Mouse (Mus musculus) hindbrain, embryonic 15.5 days (tissue): ENCODE data around the gene Atg2a. TPM values are rescaled to one million over a fixed set of nuclear protein-coding genes. Genes with fewer than 3 reads are reported as not detected.

Experiments
- ATAC-seq: fragments of 200-750 bp; cut with Nextera tagmentation; 2 replicates; pipeline ENCODE4 v1.8.0; 2017; ENCODE audit warnings: low read depth, moderate number of reproducible peaks, moderate TSS enrichment; ENCODE audit not compliant: low FRiP score
- H3K27ac ChIP-seq: fragments of 300-500 bp; sonication (generic); replicated peaks from 2 replicates; pipeline ENCODE4 v1.5.1; 2015; ENCODE audit warnings: mild to moderate bottlenecking, inconsistent platforms
- H3K27me3 ChIP-seq: fragments of 300-500 bp; sonication (generic); 2 replicates; pipeline ENCODE4 v1.6.1; 2015; ENCODE audit warnings: control low read depth, inconsistent platforms
- H3K36me3 ChIP-seq: fragments of 300-500 bp; sonication (generic); 2 replicates; pipeline ENCODE4 v1.6.1; 2015; ENCODE audit warnings: control low read depth, inconsistent platforms
- H3K4me1 ChIP-seq: fragments of 300-500 bp; sonication (generic); replicated peaks from 2 replicates; pipeline ENCODE4 v1.6.1; 2015; ENCODE audit warnings: control low read depth, inconsistent platforms
- H3K4me2 ChIP-seq: fragments of 300-500 bp; sonication (generic); 2 replicates; pipeline ENCODE4 v1.6.1; 2015; ENCODE audit warnings: moderate library complexity, mild to moderate bottlenecking, inconsistent platforms
- H3K4me3 ChIP-seq: fragments of 300-500 bp; sonication (generic); 2 replicates; pipeline ENCODE4 v1.5.1; 2015; ENCODE audit warnings: mild to moderate bottlenecking, inconsistent platforms
- H3K9ac ChIP-seq: fragments of 300-500 bp; sonication (generic); 2 replicates; pipeline ENCODE4 v1.6.1; 2015; ENCODE audit warnings: inconsistent platforms
- H3K9me3 ChIP-seq: fragments of 300-500 bp; sonication (generic); 2 replicates; pipeline ENCODE4 v1.6.1; 2016; ENCODE audit warnings: control low read depth, inconsistent platforms
- WGBS: fragments of 180-500 bp; shearing (Covaris S2); methylation state at CpG from one replicate; pipeline ENCODE4 v1.1.7; 2015; 5-methylcytosine and 5-hydroxymethylcytosine counted together
- polyA plus RNA-seq: library from polyadenylated mRNA; unstranded; fragments of >200 nt; fragmentation: Nextera tagmentation; extraction: Ambion mirVana; gene quantifications from 2 replicates; pipeline ENCODE4 v1.2.1, GENCODE M21; 2015

Gene Atg2a
- polyA plus RNA-seq, 1 experiment from 2014 or later: 16.1 TPM

GRCm38 (mm10) chr19:6260946-6261345 is 19.5 kb downstream of the Atg2a start:
- ATAC-seq: no peak
- 78% methylated on average over 4 of the region's 4 CpGs for WGBS
- H3K27ac ChIP-seq: no peak overlapping the region
- H3K4me2 ChIP-seq: no peak overlapping the region
- H3K4me3 ChIP-seq: no peak overlapping the region
- no peak overlapping the region for H3K9ac ChIP-seq
- H3K9me3 ChIP-seq: no peaks in the 10 kb centered on the region
- no peaks in the 10 kb centered on the region for H3K27me3 ChIP-seq
- no peaks in the 10 kb centered on the region for H3K4me1 ChIP-seq
- peaks cover 52% of the 10 kb centered on the region for H3K36me3 ChIP-seq

DNA sequence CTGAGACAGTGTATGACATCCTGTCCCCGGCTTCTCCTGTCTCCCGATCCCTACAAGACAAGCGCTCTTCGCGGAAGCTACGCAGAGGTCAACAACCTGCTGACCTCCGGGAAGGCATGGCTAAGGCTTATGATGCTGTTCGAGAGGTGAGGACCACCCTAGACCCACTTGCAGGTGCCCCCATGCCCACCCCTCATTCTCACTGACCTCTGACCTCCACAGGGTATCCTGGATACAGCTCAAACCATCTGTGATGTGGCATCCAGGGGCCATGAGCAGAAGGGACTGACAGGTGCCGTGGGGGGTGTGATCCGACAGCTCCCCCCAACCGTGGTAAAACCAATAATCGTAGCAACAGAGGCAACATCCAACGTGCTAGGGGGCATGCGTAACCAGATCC is 19.9 kb downstream of the Atg2a start:
- H3K4me1 ChIP-seq: no peaks in the 10 kb centered on the region
- H3K9ac ChIP-seq: no peak overlapping the region
- H3K4me2 ChIP-seq: no peak overlapping the region
- H3K27me3 ChIP-seq: no peaks in the 10 kb centered on the region
- H3K4me3 ChIP-seq: no peak overlapping the region
- WGBS: 93% methylated on average over 14 of the region's 14 CpGs
- no peak overlapping the region for H3K27ac ChIP-seq
- H3K36me3 ChIP-seq: peaks cover 48% of the 10 kb centered on the region
- no peak for ATAC-seq
- no peaks in the 10 kb centered on the region for H3K9me3 ChIP-seq

DNA sequence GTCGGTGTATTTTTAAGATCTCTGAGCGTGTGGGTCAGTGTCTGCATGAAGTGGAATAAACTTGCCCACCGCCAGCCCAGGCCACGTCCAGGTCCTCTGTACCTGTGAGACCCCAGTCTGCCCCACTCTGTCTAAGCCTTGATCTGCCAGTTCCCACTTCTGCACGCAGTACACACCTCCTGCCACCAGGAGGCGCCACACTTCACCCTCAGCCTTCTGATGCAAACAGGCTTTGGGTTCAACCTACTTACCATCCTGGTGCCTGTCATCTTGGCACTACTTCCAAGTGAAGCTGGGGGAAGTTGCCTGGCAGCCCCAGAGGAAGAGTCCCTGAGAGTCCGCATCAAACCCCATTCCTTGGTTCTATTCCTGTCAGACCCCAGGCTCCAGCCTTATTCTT is 20.8 kb downstream of the Atg2a start:
- WGBS: 62% methylated on average over 7 of the region's 7 CpGs
- H3K9me3 ChIP-seq: no peaks in the 10 kb centered on the region
- H3K4me3 ChIP-seq: no peak overlapping the region
- no peaks in the 10 kb centered on the region for H3K4me1 ChIP-seq
- H3K4me2 ChIP-seq: no peak overlapping the region
- H3K36me3 ChIP-seq: peaks cover 40% of the 10 kb centered on the region
- no peak overlapping the region for H3K9ac ChIP-seq
- ATAC-seq: no peak
- H3K27me3 ChIP-seq: no peaks in the 10 kb centered on the region
- H3K27ac ChIP-seq: no peak overlapping the region

- H3K4me2 ChIP-seq: no peak overlapping the region
- ATAC-seq: no peak
- H3K4me3 ChIP-seq: no peak overlapping the region
- no peak overlapping the region for H3K27ac ChIP-seq
- H3K4me1 ChIP-seq: no peaks in the 10 kb centered on the region
- H3K9me3 ChIP-seq: no peaks in the 10 kb centered on the region
- H3K27me3 ChIP-seq: no peaks in the 10 kb centered on the region
- WGBS: 75% methylated on average over 8 of the region's 8 CpGs
- peaks cover 33% of the 10 kb centered on the region for H3K36me3 ChIP-seq
- no peak overlapping the region for H3K9ac ChIP-seq
Measured at GRCm38 (mm10) chr19:6262839-6263433, 21.5 kb downstream of the Atg2a start.

- H3K9me3 ChIP-seq: no peaks in the 10 kb centered on the region
- peaks cover 4% of the 10 kb centered on the region; the same call in 1 of the 2 replicates for H3K4me1 ChIP-seq
- no peak for ATAC-seq
- no peak overlapping the region for H3K9ac ChIP-seq
- H3K4me3 ChIP-seq: no peak overlapping the region
- H3K4me2 ChIP-seq: no peak overlapping the region
- H3K36me3 ChIP-seq: peaks cover 20% of the 10 kb centered on the region
- no peaks in the 10 kb centered on the region for H3K27me3 ChIP-seq
- no peak overlapping the region for H3K27ac ChIP-seq
- 84% methylated on average over 9 of the region's 9 CpGs for WGBS
Measured at GRCm38 (mm10) chr19:6264200-6264599, 22.7 kb downstream of the Atg2a start.

DNA sequence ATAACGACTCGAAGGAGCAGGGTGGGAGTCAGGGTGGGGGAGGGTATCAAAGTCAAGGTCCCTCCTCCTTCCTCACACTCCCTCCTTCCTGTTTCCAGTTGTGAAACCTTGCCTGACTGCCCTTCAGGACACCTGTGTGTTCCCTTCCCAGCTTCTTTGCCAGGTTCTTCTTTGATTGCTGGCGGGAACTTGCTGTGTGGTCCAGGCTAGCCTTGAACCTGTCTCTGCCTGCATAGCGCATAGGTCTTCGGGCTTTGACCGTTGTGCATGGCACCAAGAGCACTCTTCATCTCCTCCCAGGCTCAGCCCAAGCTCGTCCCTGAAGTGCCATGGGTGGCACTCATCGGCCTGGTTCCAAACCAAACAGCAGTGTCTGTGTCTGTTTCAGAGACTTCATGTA is 23.5 kb downstream of the Atg2a start:
- H3K27me3 ChIP-seq: no peaks in the 10 kb centered on the region
- no peak overlapping the region for H3K9ac ChIP-seq
- no peaks in the 10 kb centered on the region for H3K9me3 ChIP-seq
- 92% methylated on average over 8 of the region's 8 CpGs for WGBS
- no peak for ATAC-seq
- no peak overlapping the region for H3K4me3 ChIP-seq
- no peak overlapping the region for H3K27ac ChIP-seq
- peaks cover 17% of the 10 kb centered on the region for H3K36me3 ChIP-seq
- H3K4me1 ChIP-seq: peaks cover 4% of the 10 kb centered on the region; the same call in 1 of the 2 replicates
- H3K4me2 ChIP-seq: no peak overlapping the region

GRCm38 (mm10) chr19:6265727-6266182 is 24.3 kb downstream of the Atg2a start:
- WGBS: 68% methylated on average over 6 of the region's 6 CpGs
- no peak for ATAC-seq
- no peak overlapping the region for H3K4me2 ChIP-seq
- no peak overlapping the region for H3K9ac ChIP-seq
- H3K36me3 ChIP-seq: peaks cover 10% of the 10 kb centered on the region
- peaks cover 4% of the 10 kb centered on the region; the same call in 1 of the 2 replicates for H3K4me1 ChIP-seq
- H3K9me3 ChIP-seq: no peaks in the 10 kb centered on the region
- no peaks in the 10 kb centered on the region for H3K27me3 ChIP-seq
- H3K27ac ChIP-seq: no peak overlapping the region
- H3K4me3 ChIP-seq: no peak overlapping the region

GRCm38 (mm10) chr19:6267306-6268169 is 26.1 kb downstream of the Atg2a start:
- H3K4me2 ChIP-seq: no peak overlapping the region
- WGBS: 61% methylated on average over 11 of the region's 11 CpGs
- no peak overlapping the region for H3K9ac ChIP-seq
- no peaks in the 10 kb centered on the region for H3K9me3 ChIP-seq
- H3K27me3 ChIP-seq: no peaks in the 10 kb centered on the region
- ATAC-seq: no peak
- H3K36me3 ChIP-seq: no peaks in the 10 kb centered on the region
- no peak overlapping the region for H3K27ac ChIP-seq
- no peak overlapping the region for H3K4me3 ChIP-seq
- peaks cover 4% of the 10 kb centered on the region; the same call in 1 of the 2 replicates for H3K4me1 ChIP-seq

- Histone ChIP-seq H3K27me3 (no peaks in the 10 kb centered on the region), H3K4me2 (no peak overlapping the region), H3K4me1 (peaks cover 4% of the 10 kb centered on the region; the same call in 1 of the 2 replicates), H3K9me3 (no peaks in the 10 kb centered on the region), H3K27ac (no peak overlapping the region), H3K36me3 (no peaks in the 10 kb centered on the region), H3K9ac (no peak overlapping the region), H3K4me3 (no peak overlapping the region)
- peak; percentile 72; the same call in 1 of the 2 replicates for ATAC-seq
- WGBS: 8% methylated on average over 8 of the region's 8 CpGs
Measured at GRCm38 (mm10) chr19:6268170-6268528, 26.7 kb downstream of the Atg2a start.

DNA sequence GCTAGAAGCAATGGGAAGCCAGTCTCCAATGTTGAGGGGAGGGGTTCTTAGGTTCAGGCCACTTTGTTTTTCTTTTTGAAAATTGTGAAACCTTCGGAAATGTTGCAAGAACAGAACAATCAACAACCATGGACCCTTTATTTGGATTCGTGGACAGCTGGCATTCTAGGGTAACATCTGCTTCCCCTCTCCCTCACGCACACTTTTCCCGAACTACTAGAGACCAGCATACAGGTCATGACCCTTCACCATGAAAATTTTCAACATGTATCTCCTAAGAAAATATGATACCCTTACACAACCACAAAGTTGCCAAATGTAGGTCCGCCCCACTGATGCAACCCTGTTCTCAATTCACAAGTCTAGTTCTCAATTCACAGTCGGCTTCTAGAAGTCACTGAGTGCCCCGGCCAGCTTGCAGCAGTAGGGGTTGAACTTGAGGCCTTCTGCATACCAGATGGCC is 27.2 kb downstream of the Atg2a start:
- Histone ChIP-seq H3K27me3 (no peaks in the 10 kb centered on the region), H3K36me3 (no peaks in the 10 kb centered on the region), H3K9ac (no peak overlapping the region), H3K4me2 (no peak overlapping the region), H3K27ac (no peak overlapping the region), H3K9me3 (no peaks in the 10 kb centered on the region), H3K4me1 (peaks cover 4% of the 10 kb centered on the region; the same call in 1 of the 2 replicates), H3K4me3 (no peak overlapping the region)
- 90% methylated on average over 7 of the region's 7 CpGs for WGBS
- no peak for ATAC-seq

GRCm38 (mm10) chr19:6269798-6270475 is 28.5 kb downstream of the Atg2a start:
- H3K36me3 ChIP-seq: no peaks in the 10 kb centered on the region
- ATAC-seq: no peak
- H3K9me3 ChIP-seq: no peaks in the 10 kb centered on the region
- H3K4me1 ChIP-seq: peaks cover 4% of the 10 kb centered on the region; the same call in 1 of the 2 replicates
- 85% methylated on average over 8 of the region's 8 CpGs for WGBS
- H3K4me3 ChIP-seq: no peak overlapping the region
- H3K9ac ChIP-seq: no peak overlapping the region
- no peak overlapping the region for H3K27ac ChIP-seq
- no peak overlapping the region for H3K4me2 ChIP-seq
- H3K27me3 ChIP-seq: no peaks in the 10 kb centered on the region

- Histone ChIP-seq H3K27me3 (no peaks in the 10 kb centered on the region), H3K9me3 (no peaks in the 10 kb centered on the region), H3K4me3 (no peak overlapping the region), H3K9ac (no peak overlapping the region), H3K36me3 (no peaks in the 10 kb centered on the region), H3K4me2 (no peak overlapping the region), H3K27ac (no peak overlapping the region), H3K4me1 (peaks cover 9% of the 10 kb centered on the region)
- no peak for ATAC-seq
- 61% methylated on average over 9 of the region's 9 CpGs for WGBS
Measured at GRCm38 (mm10) chr19:6270661-6271060, 29.2 kb downstream of the Atg2a start.
